Mouse (Mus musculus) activated CD4-positive, CD25-positive, alpha-beta regulatory T cell, adult 4 months (primary cell): ENCODE data around the gene Map1b. TPM values are rescaled to one million over a fixed set of nuclear protein-coding genes. Genes with fewer than 3 reads are reported as not detected.

Experiments
- ATAC-seq: one replicate; pipeline ENCODE4 v1.8.0; 2017
- polyA plus RNA-seq, 2 experiments: library from polyadenylated mRNA; unstranded; fragments of 100-300 nt; shearing (Covaris generic); gene quantifications; one replicate each; pipeline ENCODE4 v1.2.1; 2017

Gene Map1b
- polyA plus RNA-seq, result under 1 TPM; 0.04 to 0.40 TPM

DNA sequence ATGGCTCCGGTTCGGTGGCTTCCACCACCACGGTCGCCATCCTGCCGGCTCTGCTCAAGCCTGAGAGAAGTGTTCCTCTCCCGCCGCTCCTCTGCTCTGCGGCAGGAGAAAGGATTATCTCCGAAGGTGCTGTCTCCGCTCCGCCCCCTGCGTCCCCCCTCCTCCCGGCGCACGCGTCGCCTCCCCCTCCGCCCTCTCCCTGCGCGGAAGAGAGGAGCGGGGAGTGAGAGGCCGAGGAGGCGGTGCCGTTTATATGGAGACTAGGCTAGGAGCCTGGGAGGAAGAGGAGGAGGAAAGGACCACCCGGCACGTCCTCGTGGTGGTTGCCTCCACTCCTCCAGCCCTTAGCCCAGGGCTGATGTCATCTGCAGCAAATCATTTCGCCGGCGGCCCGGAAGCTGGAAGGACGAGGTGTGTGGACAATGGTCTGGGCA, at the start of gene Map1b:
Gene Map1b (minus strand): TSS at position 93 of the 434 bp plus-strand sequence.
- ATAC-seq, result no peak

DNA sequence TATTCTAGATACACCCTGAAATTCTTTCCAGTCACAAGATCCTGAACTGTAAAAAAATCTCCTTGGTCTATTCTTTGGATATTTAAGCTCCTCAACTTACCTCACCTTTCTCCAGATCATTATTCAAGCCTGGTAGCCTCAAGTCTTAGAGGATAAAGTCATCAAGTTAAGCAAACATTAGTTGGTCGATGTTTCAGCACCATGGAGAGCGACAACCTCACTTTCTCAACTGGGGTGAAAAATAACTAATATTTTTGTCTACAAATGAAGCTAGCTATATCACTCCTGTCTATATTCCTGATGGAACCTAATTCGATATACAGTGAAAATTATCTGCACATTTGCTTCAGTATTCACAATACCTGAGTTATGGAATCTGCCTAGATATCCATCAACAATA, 48.0 kb upstream of the Map1b start:
- no peak for ATAC-seq

DNA sequence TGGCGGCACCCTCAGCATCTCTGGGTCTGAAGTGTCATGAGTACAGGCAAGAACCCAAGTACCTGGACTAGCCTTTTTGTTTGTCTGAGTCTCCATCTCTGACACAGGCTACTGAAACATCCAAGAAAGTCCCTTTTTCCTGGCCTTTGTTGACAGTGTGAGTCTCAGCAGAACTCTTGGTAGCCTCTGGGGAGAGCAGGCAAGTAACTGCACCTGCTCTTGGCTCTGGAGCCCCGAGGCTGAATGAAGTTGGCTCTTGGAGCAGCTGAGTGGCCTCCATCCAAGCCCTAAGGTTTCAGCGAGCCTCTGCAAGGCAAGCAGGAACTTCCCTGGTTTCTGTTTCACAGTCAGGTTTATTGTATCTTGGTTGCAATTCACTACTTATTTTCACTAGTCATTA, 46.7 kb upstream of the Map1b start:
- ATAC-seq, result no peak

DNA sequence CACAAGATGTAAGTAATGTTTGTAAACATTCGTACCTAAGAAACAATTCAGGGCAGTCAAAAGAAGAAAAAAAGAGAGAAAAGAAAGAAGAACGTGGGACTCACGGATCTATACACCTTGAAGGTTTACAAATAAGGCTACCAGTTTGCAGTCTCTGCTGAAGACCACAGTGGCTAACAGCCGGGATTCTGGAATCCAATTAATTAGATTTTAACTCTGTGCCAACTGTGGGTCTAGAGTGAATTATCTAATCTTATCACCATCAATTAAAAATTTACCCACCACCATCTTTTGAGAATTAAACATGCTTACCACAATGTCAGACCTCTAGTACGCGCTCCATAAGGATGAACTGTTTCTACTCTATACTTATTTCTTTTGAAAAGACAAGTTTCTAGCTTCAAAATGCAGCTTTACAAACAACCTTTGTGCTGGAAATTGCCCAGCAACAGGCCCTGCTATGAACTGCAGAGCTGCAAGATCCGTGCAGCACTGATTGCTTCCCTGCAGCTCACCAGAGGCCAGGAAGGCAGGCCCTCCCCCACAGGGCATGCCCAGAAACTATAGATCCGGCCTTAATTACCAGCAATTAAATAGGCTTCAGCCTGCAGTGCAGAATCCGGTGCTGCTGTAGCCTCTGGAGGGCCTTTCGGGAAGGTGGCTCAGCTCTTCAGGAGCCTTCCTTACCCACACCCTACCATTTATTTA, 45.7 kb upstream of the Map1b start:
- no peak for ATAC-seq

DNA sequence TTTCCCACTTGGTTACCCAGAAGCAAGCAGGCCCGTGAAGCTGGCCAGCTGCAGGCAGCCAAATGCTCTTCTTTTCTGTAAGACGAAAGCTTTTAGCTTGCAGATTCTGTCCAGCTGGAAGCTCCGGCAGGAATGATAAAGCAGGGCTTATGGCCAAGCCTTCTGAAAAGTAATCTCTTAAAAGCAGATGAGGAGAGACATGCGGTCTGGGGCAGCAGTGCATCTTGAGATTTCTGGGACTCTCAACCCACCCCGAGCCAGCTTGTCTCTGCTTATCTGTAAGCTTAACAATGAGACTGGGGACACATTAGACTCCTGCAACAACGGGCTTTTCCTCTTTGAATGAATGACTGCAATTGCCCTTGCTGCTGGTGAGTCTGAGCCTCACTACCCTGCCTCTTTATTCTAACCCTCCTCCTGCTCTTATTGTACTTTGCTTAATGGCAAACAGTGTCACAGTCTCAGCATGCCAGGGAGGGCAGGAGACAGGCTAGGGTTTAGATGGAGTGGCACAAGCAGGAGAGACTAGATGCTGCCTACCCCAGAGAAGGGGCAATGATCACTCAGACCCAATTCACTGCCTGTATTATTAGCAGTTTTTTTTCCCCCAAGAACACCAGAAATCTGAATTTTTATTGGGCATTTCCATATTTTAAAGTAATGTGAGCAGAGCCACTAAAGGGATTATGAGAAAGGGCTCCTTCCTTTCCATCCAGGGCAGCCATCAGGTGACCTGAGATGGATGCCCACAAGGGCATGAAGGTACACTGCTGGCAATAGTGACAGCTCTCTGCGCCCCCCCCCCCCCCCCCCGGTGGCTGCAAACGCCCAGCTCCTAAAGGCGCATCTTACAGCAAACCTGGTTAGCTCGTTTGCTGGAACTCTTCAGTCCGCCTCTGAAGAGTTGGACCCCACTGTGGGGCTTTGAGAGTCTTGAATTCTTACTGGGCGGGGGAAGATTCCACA, 44.6 kb upstream of the Map1b start:
- ATAC-seq, result no peak

DNA sequence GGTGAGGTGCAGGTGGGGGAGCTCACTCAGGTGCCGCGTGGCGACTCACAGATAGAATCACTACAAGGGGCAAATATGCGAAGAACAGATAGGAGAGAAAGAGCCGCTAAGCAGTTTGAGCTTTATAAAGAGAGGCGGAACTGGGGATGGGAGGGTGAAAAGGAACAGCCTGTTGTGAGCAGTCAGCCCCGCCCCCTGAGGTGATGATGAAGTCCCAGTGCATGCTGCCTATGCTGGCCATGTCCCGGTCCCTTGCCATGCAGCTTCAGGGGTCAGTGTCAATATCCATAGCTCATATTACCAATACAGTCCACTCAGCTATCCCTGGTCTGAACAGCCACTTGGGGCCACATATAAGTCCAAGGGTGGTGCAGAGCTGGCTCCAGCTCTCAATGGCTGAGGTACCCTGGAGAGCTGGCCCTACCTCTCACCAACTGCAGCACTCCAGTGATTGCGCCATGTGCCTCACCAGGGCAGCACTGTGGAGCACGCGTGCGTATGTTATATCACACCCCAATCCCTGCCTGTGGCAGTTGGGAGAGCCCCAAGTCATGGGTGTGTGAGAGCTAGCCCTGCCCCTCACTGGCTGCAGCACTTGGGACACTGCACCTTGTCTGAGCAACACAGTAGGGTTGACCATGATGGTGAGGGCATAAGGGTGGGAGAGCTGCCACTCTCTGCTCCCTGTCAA, 42.0 kb upstream of the Map1b start:
- ATAC-seq, result no peak

DNA sequence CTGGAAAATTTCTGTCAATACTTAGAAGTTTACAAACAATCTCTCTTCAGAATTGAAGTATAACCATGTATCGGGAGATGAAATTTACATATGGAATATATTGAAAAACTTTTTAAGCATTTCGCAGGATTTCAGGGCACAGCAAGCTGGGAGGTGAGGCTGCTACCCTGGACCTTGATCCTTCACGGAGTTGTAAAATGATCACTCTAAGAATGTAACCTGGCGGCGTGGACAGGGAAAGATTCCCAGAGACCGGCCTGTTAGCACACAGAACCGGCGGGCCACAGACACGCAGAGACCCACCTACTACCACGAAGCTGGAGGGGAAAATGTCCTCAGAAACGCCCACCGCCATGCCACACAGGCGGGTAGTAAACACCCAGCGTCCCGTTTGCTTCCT, 41.5 kb upstream of the Map1b start:
- no peak for ATAC-seq

DNA sequence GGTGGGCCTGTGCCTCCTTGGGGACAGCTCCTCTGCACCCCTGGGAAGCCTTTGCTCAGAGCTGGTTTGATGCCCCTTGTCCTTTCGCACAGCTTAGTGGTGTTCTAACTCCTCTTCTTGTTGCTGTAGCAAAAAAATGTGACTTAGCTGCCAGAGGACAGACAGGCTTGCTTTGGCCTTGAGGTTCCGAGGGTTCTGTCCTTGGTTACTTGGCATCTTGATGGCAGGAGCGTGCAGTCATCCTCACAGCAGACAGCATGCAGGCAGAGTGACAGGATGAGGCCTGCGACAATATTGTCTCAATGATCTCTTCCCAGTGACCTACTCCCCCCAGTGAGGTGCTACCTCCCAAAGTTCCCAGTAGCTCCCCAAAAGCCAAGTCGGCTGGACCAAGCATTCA, 41.0 kb upstream of the Map1b start:
- ATAC-seq, result no peak

DNA sequence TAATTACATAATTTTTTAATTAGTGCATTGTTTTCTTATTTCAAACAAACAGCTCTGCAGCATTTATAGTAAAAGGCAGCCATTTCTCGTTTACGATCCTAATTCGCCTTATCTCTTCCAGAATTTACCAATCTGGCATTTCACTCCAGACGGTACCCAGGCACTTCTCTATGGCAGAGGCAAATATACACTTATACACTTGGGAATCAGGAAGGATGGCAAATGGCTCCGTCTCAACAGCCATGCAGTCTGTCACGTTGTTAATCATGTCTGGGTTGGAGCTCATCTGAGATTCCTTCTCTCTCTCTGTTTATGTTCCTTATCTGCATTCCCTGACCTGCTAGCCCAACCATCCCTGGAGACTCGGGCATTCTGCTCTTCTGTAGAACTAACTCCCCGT, 38.6 kb upstream of the Map1b start:
- ATAC-seq, result no peak

DNA sequence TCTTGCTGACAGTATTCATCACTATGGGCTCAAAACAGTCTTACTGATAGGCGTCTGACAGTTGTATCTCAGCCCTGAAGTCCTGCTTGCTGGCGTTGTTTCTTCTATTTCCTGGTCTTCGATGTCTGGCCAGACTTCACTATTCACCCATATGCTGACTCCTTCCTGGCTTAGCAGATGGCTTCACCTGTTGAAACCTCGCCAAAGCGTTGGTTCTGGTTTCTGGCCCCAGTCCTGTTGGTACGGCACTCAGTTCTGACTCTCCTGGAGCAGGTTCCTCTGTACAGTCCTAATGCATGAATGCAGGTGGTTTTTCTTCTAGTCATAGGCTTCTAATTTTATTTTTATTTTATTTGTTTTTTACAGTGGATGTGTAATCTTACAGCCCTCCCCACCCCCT, 38.1 kb upstream of the Map1b start:
- ATAC-seq, result no peak

DNA sequence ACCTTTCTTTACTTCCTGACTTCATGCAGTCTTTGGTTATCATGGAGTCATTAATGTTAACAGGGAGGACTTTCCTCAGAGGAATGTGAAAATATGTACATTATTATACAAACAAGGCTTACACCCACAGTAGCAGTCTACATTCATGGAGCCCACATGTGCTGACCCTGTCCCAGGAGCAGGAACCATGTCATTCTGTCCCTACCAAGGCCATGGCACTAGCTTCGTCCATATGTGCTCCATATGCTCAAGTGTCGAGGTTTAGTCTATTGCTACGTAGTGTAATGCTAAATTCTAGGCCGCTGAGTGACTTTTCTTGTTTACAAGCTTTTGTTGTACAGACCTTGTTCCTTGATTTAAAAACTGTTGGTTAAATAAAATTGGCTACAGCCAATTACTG, 36.0 kb upstream of the Map1b start:
- ATAC-seq, result no peak

DNA sequence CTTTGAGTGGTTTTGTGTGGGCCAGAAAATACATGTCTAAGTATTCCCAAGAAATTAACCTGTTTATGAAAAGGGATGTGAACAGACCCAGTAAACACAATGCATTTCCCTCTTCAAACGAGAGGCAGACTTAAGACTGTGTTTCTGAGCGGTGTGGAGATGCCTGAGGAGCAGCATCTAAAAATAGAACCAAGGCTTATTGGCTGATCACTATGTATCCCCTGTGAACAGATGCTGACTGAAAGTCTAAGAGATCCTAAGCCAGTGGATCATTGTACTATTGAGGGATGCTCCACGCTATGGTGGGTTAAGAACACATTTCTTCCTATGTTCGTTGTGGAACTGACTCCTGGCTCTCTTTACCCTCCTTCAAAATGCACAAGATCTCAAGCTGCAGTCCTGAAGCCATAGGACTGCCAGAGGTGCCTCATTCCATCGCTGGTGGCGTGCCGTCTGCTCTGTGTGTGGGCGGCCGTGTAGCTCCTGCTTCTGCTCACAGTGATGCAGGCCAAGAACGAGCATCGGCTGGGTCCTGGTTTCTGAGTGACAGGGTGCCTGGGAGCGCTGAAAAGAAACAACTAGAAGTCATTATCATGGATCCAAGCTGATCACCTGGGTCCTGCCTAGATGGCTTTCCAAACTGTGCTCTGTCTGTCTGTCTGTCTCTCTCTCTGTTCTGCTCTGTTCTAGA, 34.5 kb upstream of the Map1b start:
- no peak for ATAC-seq

DNA sequence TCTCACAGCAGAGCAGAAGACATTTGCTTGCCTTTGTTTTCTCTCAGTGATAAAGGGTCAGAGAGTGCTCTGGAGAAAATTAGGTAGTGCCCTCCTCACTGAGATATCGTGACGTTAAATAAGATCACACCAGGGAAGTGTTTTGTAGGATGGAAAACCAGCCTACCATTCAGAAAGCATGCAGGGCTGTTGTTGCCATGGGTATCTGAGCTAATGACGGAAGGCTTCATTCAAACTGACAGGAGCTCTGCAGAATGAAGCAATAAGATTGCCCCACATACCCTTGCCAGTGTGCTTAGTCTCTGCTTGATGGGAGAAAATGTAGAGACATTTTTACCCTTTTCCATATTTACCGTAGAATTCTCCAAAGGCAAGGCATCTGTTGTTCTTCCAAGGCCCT, 33.7 kb upstream of the Map1b start:
- ATAC-seq, result no peak

DNA sequence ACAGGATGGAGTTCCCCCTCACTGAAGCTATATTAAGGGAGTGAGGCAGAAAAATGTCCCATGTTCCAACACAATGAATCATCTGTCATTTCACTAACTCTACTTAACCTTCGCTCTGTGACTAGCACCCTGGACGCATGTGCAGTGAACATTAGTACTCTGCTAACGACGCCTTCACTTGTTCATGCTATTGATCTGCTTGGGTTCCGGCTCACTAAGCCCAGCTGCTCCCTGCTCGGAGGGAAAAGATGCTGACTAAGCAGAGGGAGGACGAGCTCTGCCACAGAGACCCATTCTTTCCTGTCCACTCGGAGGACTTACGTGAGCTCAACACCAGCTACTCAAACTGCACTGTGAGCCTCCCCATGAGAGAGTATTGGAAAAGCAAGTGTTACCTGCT, 33.2 kb upstream of the Map1b start:
- no peak for ATAC-seq

DNA sequence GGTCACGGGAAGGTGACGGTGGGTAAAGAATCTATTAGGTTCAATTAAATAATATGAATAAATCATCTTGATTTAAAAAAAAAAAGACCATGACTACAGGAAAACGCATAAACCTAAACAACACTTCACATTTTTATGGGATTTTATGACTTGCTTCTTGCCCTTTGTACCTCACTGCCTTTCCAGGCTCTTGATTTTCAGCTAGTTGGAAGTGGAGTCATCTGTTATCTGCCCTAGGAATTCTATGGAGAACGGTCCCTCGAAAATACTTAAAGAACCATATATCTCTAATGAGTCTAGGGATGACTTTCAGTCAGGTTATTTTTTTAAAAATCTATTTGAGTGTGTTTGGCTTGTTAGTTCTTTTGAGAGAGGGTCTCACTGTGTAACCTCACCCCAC, 30.5 kb upstream of the Map1b start:
- no peak for ATAC-seq

DNA sequence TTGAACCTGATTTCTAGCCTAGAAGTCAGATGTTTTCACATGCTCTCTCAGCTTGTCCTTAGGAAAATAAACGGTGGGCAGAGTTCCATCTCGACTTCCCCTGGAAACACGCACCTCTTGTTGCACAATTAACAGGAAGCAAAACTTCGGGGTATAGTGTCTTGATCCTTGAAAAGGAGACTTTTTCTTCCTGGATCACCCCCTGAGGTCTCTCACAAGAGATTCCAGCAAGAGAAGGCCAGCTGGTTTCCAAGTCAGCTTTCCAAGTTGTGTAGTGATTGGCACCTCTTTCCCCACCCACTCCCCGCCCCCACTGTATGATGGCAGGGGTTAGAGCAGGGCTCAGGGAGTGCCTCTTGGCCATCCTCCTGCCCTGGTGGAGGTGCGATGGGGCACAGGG, 28.9 kb upstream of the Map1b start:
- ATAC-seq, result no peak

DNA sequence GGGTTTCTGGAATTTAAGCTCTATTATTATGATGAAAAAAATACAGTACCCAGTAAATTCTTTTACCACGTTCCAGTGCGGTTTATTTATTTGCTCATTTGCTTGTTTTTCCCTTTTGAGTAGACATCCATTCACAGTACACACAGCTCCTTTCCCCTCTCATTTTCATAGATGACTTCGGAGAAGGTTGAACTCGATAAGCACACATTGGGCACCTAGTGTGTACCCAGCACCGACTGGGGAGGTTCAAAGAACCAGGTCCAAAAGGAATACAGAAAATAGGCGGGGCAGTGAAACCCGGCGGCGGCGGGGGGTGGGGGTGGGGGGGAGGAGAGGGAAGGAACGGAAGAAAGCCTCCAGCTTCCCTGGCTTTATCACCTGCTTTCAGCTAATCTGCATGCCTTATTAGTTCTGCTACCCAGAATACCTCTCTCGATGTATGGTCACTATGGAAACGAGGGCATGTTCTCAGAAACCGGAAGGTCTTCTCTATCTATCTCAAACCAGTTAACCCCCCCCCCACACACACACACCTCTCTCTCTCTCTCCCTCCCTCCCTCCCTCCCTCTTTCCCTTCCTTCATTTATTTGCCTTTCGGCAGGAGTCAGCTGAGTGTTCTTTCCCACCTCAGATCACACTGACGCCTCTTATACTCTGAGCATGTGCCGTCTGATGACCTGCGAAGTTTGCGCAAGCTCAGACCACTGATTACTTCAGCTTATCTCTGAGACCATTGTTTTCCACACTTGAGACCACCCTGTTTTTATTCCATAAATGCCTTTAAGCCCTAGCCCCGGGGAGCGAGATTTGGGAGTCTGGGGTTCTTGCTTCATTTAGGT, 25.3 kb upstream of the Map1b start:
- no peak for ATAC-seq

DNA sequence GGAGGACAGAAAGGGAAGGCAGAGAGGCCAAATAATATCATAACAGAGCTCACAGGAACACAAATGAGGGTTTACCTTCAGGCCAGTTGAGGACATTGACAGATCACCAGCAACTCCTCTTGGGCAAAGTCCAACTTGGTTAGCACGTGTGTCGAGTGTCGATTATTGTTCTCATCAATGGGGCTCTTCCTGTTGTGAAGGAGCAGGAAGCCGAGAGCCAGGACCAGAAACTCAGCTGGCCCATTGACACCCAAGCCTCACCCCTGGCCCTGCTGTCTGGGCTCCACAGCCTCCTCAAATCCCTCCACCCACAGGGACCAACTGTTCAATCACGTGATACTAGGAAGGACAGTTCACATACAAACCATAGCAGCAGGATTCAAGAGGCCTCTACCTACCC, 22.9 kb upstream of the Map1b start:
- ATAC-seq, result no peak

DNA sequence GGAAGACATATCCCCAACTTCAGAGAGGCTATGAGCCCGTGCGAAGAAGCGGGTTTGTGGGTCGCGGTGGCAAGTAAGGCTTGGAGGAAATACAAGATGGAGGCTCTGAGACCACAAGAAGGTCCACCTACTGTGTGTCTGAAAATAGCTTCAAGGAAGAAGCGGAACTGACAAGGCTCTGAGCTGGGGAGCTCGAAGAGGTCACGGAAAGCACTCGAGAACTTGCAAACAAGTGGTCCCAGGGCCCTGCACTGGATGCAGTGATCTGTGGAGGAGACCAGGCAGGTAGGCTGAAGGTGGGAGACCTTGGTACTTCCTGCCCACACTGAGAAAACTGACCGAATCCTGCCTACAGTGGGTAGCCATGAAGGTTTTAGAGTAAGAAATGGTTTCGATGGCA, 22.5 kb upstream of the Map1b start:
- ATAC-seq, result no peak

DNA sequence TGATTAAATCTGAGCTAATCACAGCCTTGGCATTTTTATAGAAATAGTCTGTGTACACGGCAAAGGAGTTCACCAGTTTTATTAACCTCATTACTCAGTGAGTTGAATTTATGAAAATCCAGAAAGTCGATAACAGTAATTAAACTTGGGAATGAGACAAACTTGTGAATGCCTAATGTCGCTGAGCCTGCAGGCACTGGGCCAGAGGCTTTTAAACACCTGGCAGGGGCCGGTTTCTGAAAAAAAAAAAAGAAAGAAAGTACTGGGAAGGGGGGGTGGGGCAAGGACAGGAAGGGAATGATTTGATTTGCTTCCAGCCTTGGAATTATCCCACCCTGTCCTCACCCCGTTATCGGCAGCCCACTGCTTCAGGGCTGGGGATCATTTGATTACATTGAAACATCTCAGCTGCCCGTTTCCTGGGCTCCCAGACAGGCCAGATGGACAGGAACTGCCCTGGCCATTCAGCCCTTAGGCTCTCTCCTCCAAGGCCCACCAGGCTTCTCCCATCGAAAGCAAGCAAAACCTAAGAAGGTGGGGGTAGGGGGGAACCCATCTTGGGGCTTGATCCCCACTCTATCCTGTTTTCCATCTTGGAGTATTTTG, 21.7 kb upstream of the Map1b start:
- ATAC-seq, result no peak

DNA sequence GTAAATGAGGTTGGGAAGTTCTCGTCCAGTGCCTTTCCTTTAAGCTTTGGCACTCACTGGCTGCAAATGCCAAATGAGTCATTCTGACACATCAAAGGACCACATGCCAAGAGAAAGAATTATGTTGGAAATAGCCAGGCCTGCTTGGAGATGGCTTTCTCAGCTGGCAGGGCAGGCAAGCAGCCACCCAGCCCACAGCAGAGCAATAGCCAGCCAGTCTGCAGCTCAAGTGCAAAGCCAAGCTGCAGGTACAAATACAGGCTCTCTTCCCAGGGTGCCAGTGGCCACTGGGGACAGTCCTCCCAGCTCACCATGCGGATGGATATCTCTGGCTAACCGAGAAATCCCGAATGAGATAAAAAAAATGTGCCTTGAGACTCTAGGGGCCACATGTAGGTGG, 12.1 kb upstream of the Map1b start:
- ATAC-seq, result no peak
